Mouse (Mus musculus) forebrain, embryonic 10.5 days (tissue): ENCODE measurements around the gene Tmem255a. TPM values are rescaled to one million over a fixed set of nuclear protein-coding genes. Genes with fewer than 3 reads are reported as not detected.
"Not testable (repeated sequence)": the region's sequence is repeated elsewhere in the genome, so short reads cannot be mapped to it uniquely, and the experiment has no call there.

ENCODE experiments used
- DNase-seq: peaks from one replicate; pipeline ENCODE4 v3.0.0-alpha.2; 2017; ENCODE audit warnings: low spot score; ENCODE audit errors: extremely low spot score
- H3K27ac ChIP-seq: fragments of 300-500 bp; sonication (generic); 2 replicates; pipeline ENCODE4 v1.5.1; 2016; ENCODE audit warnings: mild to moderate bottlenecking
- H3K27me3 ChIP-seq: fragments of 300-500 bp; sonication (generic); 2 replicates; pipeline ENCODE4 v1.6.1; 2016; ENCODE audit warnings: mild to moderate bottlenecking; ENCODE audit not compliant: poor library complexity, severe bottlenecking
- H3K36me3 ChIP-seq: fragments of 300-500 bp; sonication (generic); replicated peaks from 2 replicates; pipeline ENCODE4 v1.6.1; 2016; ENCODE audit warnings: mild to moderate bottlenecking, moderate library complexity
- H3K4me1 ChIP-seq: fragments of 300-500 bp; sonication (generic); 2 replicates; pipeline ENCODE4 v1.6.1; 2016
- H3K4me3 ChIP-seq: fragments of 300-500 bp; sonication (generic); 2 replicates; pipeline ENCODE4 v1.5.1; 2016; ENCODE audit warnings: mild to moderate bottlenecking, moderate library complexity
- H3K9me3 ChIP-seq: fragments of 300-500 bp; sonication (generic); 2 replicates; pipeline ENCODE4 v1.6.1; 2016; ENCODE audit warnings: mild to moderate bottlenecking, moderate library complexity
- WGBS: fragments of 180-500 bp; shearing (Covaris S2); methylation state at CpG from one replicate; pipeline ENCODE4 v1.1.7; 2016; 5-methylcytosine and 5-hydroxymethylcytosine counted together
- polyA plus RNA-seq: library from polyadenylated mRNA; unstranded; fragments of >200 nt; fragmentation: Nextera tagmentation; extraction: Ambion mirVana; gene quantifications from 2 replicates; pipeline ENCODE4 v1.2.1, GENCODE M21; 2016

Gene Tmem255a
- polyA plus RNA-seq, 1 experiment from 2014 or later = 12.7 TPM

DNA sequence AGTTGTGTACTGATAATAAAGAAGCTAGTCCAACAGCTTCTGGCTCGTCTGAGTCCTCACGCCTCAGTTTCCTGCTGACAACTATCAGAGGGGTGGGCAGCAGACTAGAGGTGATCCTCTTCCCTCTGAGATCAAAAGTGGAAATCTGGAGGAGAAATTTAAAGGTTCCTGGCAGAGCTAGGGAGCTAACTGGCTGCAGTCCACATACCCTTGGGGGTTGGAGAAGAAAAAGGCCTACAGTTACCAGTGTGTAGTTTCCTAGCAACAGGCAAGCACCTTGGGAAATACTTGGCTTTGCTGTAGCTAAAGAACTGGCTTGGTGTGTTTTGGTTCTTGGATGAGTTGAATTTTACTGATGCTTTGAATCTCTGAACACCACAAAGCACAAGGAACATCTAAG lies 50.4 kb downstream of the Tmem255a start:
- H3K4me3 ChIP-seq = no peak overlapping the region
- H3K9me3 ChIP-seq = no peaks in the 10 kb centered on the region
- no peaks in the 10 kb centered on the region for H3K4me1 ChIP-seq
- no peak overlapping the region for H3K27ac ChIP-seq
- DNase-seq = no peak
- WGBS = 82% methylated on average over 2 of the region's 2 CpGs
- no peaks in the 10 kb centered on the region for H3K27me3 ChIP-seq
- 0 out of 2 replicates have a peak, but pooled peaks cover 2% of the 10 kb centered on the region for H3K36me3 ChIP-seq

DNA sequence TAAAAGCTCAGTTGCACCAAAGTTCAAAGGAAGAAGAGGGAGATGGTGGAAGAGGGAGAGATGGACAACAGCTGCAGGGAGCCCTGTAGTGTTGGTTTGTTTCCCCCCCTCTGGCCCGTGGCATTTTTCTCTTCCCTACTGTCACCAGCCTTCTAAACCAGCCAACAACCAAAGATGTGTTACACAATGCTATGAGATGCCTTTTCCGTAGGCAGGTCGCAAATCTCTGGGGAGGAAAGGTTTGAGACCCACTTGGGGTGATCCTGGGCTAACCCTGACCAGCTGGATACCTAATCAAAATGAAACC lies 61.8 kb downstream of the Tmem255a start:
- peak overlapping the region; percentile 92 for H3K27ac ChIP-seq
- DNase-seq = no peak
- no peaks in the 10 kb centered on the region for H3K27me3 ChIP-seq
- 24% methylated on average over 3 of the region's 3 CpGs for WGBS
- peak overlapping the region; percentile 68 for H3K4me3 ChIP-seq
- peaks cover 21% of the 10 kb centered on the region for H3K36me3 ChIP-seq
- no peaks in the 10 kb centered on the region for H3K9me3 ChIP-seq
- H3K4me1 ChIP-seq = peaks cover 12% of the 10 kb centered on the region

DNA sequence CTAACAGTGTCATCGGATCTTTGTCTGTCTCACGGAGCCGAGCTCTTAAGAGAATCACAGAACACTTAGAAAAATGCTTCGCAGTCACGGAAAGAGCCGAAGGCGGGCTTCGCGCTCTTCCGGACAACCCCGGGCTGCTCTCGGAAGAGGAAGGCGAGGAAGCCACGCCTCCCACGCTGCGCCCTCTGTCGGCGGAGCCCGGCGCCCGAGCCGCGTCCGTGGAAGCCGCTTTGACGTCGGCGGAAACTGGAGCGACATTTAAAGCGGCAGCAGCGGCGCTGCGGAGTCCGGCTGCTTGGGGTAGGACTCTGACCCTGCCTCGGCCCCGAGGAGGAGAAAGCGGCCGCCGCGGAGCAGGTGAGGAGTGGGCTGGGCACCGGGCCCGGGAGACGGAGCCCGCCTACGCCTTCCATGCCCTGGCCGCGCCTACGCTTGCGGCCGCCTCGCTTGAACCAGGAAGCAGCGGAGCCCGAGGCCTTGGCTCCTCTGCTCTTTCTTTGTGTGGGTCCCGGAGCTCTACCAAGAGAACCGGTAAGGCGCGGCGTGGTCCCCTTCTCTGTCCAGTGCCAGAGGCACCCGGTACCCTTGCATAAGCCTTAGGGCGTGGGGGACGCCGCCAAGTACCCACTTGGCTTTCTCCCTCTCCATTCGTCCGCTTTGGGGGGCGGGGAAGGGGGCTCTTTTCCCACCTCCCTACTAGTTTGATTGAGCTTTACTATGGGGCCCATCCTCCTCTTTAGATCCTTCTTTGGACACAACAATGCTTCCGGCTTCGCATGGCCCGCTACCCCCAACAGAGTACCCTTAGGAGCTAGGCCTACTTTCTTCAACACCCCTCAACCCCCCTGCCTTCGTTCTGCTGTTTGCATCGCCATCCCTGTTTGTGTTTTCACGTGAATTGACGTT lies 62.4 kb downstream of the Tmem255a start, which contains the start of gene Zbtb33:
Zbtb33 (plus strand) TSS at position 242 of the 906 bp plus-strand sequence.
- Histone ChIP-seq H3K27ac (peak within 1 kb of the TSS; percentile 92), H3K4me1 (peaks cover 12% of the 10 kb centered on the region), H3K27me3 (no peaks in the 10 kb centered on the region), H3K9me3 (no peaks in the 10 kb centered on the region), H3K36me3 (peaks cover 21% of the 10 kb centered on the region), H3K4me3 (peak within 1 kb of the TSS; percentile 68)
- DNase-seq = peak; percentile 84
- WGBS = 17% methylated on average over 70 of the region's 72 CpGs

DNA sequence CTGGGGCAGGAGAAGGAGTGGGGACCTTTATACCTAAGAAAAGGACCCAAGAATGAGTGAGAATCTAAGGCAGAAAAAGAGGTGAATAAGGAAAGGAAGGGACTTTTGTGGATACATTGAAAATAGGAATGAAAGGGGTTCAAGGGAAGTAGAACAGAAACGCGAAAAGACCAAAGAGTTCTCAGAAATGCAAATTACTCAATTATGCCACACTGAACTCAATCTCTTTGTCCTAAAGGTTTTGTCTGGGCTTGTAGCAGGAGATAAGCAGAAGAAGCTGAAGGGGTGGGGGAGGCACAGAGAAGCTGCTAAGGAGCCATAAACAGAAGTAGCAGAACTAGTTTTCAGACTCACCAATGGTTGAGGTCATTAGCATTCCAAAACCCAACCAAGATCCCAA lies 66.7 kb downstream of the Tmem255a start:
- H3K36me3 ChIP-seq = no peaks in the 10 kb centered on the region
- no peak overlapping the region for H3K4me3 ChIP-seq
- peaks cover 6% of the 10 kb centered on the region; the same call in 1 of the 2 replicates for H3K4me1 ChIP-seq
- WGBS = 31% methylated on average over 2 of the region's 2 CpGs
- no peak overlapping the region for H3K27ac ChIP-seq
- no peaks in the 10 kb centered on the region for H3K27me3 ChIP-seq
- no peak for DNase-seq
- no peaks in the 10 kb centered on the region for H3K9me3 ChIP-seq

DNA sequence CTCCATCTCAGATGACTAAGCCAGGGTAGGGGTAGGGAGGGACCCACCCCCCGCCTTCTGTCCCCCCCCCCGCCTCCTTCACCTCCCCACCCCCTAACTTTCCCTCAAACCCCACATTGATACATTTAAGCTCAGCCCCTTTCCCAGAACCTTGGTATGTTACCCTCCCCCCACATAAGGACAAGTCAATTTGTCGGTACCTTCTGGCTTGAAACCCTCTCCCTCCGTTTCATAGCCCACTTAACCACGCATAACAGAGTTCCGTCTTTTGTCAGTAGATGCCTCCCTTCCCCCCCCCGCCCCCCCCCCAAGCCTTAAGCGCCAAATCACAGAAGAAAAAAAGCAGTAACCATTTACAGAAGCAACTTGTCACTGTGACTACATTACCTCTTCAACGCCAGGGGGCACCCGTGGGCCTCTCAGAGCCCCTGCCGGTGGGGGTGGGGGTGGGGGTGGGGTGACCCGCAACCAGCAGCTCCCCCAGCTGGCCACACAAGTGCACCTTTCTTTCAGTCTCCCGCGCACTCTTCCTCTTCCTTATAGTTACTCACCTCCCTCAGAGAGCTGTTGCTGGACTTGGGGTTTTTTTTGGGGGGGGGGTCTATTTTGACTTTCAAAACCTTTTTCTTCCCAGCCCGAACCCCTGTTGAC lies 70.5 kb downstream of the Tmem255a start:
- peak; percentile 49 for DNase-seq
- no peaks in the 10 kb centered on the region for H3K36me3 ChIP-seq
- H3K4me3 ChIP-seq = peak overlapping the region; percentile 51; the same call in 1 of the 2 replicates
- 20% methylated on average over 13 of the region's 15 CpGs for WGBS
- H3K4me1 ChIP-seq = peaks cover 6% of the 10 kb centered on the region; the same call in 1 of the 2 replicates
- H3K9me3 ChIP-seq = peaks cover 3% of the 10 kb centered on the region
- no peaks in the 10 kb centered on the region for H3K27me3 ChIP-seq
- no peak overlapping the region for H3K27ac ChIP-seq

DNA sequence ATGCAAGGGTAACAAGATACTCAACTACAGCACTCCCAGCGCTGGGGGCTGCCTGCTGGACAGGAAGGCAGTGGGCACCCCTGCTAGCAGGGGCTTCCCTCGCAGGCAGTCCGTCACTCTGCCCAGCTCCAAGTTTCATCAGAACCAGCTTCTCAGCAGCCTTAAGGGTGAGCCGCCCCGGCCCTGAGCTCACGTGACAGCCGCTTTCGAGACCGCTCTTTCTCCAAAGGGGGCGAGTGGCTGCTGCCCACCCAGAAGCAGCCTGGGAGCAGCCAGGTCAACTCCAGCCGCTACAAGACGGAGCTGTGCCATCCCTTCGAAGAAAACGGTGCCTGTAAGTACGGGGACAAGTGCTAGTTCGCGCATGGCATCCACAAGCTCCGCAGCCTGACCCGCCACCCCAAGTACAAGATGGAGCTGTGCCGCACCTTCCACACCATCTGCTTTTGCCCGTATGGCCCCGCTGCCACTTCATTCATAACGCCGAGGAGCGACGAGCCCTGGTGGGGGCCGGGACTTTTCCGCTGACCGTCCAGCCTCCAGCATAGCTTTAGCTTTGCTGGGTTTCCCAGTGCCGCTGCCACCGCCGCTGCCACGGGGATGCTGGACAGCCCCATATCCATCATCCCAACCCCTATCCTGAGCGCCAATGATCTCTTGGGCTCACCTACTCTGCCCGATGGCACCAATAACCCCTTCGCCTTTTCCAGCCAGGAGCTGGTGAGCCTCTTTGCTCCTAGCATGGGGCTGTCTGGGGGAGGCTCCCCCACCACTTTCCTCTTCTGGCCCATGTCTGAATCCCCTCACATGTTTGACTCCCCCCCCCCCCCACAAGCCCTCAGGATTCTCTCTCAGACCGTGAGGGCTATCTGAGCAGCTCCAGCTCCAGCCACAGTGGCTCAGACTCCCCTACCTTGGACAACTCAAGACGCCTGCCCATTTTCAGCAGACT lies 71.3 kb downstream of the Tmem255a start:
- Histone ChIP-seq H3K9me3 (peaks cover 3% of the 10 kb centered on the region), H3K4me1 (peaks cover 6% of the 10 kb centered on the region; the same call in 1 of the 2 replicates), H3K27ac (peak overlapping the region; percentile 48), H3K4me3 (peak overlapping the region; percentile 51), H3K36me3 (no peaks in the 10 kb centered on the region), H3K27me3 (no peaks in the 10 kb centered on the region)
- WGBS = 26% methylated on average over 38 of the region's 38 CpGs
- peak; percentile 30 for DNase-seq

DNA sequence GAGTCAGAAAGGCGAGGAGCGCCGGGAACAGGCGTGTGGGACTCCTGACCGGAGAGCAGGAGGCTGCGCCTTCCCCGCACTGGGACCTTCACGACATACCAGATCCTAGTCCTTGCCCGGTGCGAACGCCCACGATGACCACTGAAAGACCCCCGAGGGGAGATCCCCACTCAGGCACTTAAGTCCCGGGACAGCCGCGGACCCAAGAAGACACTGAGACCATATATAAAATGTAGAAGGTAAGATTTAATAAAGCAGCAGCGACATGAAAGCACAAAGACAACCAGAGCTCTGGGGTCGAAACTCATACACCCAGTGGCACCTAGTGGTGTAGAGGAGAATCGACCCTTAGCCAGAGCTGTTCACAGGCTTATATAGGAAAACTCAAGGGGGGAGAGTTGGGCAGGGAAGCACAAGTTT lies 72.3 kb downstream of the Tmem255a start:
- H3K36me3 ChIP-seq, H3K9me3 ChIP-seq, H3K27me3 ChIP-seq, H3K4me1 ChIP-seq: not testable (repeated sequence)
- H3K4me3 ChIP-seq = peak overlapping the region; percentile 40
- WGBS = 41% methylated on average over 19 of the region's 19 CpGs
- peak; percentile 47 for DNase-seq
- H3K27ac ChIP-seq = 0 out of 2 replicates have a peak overlapping the region, but pooled peaks have one; percentile 48

DNA sequence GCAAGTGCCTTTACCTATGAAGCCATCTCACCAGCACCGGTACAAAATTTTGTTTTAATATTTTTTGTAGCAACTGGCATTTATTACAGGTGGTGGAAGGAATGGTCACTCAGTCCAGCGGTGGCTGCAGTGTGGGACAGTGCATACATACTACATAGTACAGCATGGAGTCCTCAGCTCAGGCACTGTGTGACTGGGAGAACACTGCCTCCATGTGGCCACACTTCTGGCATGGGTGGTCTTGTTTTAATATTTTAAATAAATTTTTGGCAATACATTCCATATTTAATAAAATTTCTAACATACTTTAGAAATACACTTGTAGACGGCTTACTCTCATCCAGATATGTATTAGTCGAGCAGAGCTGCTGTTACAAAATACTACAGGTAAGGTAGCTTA lies 85.6 kb downstream of the Tmem255a start:
- no peak overlapping the region for H3K27ac ChIP-seq
- no peaks in the 10 kb centered on the region for H3K36me3 ChIP-seq
- no peaks in the 10 kb centered on the region for H3K27me3 ChIP-seq
- H3K4me1 ChIP-seq = no peaks in the 10 kb centered on the region
- WGBS = 84% methylated on average over 4 of the region's 4 CpGs
- DNase-seq = no peak
- no peak overlapping the region for H3K4me3 ChIP-seq
- no peaks in the 10 kb centered on the region for H3K9me3 ChIP-seq

DNA sequence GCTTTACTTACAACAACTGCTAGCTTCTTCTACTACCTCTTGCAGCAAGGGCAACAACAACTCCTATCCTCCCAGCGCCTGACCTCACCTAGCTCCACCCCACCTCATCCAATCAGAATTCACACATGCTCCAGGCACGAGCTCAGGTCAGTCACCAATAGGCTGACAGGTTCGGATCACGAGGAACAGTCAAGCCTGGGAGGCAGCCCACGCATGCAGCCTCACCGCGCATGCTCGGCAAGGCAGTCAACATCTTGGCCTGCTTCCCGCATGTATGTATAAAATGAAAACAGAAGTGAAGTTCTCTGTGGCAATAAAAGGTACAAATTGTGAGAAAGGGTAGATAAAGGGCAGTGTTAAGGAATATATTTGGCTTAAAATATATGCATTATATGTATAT lies 86.2 kb downstream of the Tmem255a start:
- 83% methylated on average over 9 of the region's 9 CpGs for WGBS
- H3K27me3 ChIP-seq = no peaks in the 10 kb centered on the region
- H3K9me3 ChIP-seq = no peaks in the 10 kb centered on the region
- H3K4me1 ChIP-seq = no peaks in the 10 kb centered on the region
- no peak overlapping the region for H3K27ac ChIP-seq
- H3K36me3 ChIP-seq = no peaks in the 10 kb centered on the region
- no peak overlapping the region for H3K4me3 ChIP-seq
- no peak for DNase-seq

DNA sequence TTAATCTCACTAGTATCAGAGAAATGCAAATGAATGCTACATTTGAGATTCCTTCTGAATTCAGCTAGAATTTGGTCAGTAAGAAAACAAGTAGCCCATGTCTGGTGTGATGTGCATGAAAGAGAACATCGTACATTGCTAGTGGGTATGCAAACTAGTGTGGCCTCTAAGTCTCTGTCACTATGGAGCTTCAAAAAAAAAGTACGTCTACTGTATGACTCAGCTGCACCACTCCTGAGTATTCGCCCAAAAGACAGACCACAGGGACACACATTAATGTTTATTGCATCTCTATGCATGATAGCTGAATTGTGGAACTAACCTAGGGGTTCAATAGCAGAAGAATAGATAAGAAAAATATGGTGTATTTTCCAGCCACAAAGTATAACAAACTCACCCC lies 86.9 kb downstream of the Tmem255a start:
- Histone ChIP-seq H3K27ac (no peak overlapping the region), H3K27me3 (no peaks in the 10 kb centered on the region), H3K4me1 (no peaks in the 10 kb centered on the region), H3K4me3 (no peak overlapping the region), H3K9me3 (no peaks in the 10 kb centered on the region), H3K36me3 (no peaks in the 10 kb centered on the region)
- no peak for DNase-seq
- WGBS = 87% methylated on average over 3 of the region's 3 CpGs

DNA sequence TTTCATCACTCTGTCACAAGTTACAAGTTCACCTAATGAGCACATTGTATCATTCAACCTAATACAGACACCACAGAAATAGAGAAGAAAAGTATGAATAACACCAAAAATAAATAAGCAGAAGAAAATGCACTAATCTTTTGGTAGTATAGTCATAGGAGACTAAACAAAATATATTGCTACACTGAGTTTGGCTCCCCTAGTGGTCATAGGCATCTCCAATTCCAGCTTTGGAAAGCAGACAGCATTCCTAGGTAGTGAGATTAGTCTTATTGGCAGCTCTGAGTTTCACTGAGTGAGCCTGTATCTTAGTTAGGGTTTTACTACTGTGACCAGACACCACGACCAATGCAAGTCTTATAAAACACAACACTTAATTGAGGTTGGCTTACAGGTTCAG lies 93.1 kb downstream of the Tmem255a start:
- Histone ChIP-seq H3K36me3 (no peaks in the 10 kb centered on the region), H3K4me3 (no peak overlapping the region), H3K27me3 (no peaks in the 10 kb centered on the region), H3K4me1 (no peaks in the 10 kb centered on the region), H3K9me3 (no peaks in the 10 kb centered on the region), H3K27ac (no peak overlapping the region)
- no peak for DNase-seq
- 79% methylated on average over 1 of the region's 1 CpGs for WGBS
